Mouse (Mus musculus) small intestine, adult 2 months (tissue): ENCODE results near the gene Foxj1. TPM values are rescaled to one million over a fixed set of nuclear protein-coding genes. Genes with fewer than 3 reads are reported as not detected.
A peak's percentile ranks its signal among the peaks of the same experiment; 100 is the strongest.
"Not testable (repeated sequence)": the region's sequence is repeated elsewhere in the genome, so short reads cannot be mapped to it uniquely, and the experiment has no call there.

ENCODE experiments used
- H3K27ac ChIP-seq: fragments of 200-500 bp; 2 replicates; pipeline ENCODE4 v1.5.1; 2012; ENCODE audit warnings: low read depth, low read length, control low read depth, inconsistent platforms; ENCODE audit not compliant: insufficient read depth
- H3K27me3 ChIP-seq: fragments of 200-500 bp; 2 replicates; pipeline ENCODE4 v1.6.1; 2012; ENCODE audit warnings: mild to moderate bottlenecking, moderate library complexity, low read length, inconsistent platforms; ENCODE audit not compliant: control insufficient read depth, insufficient read depth
- H3K36me3 ChIP-seq: fragments of 200-500 bp; 2 replicates; pipeline ENCODE4 v1.6.1; 2012; ENCODE audit warnings: mild to moderate bottlenecking, low read length, control low read depth, inconsistent platforms; ENCODE audit not compliant: control insufficient read depth, insufficient read depth
- H3K4me1 ChIP-seq: fragments of 200-500 bp; 2 replicates; pipeline ENCODE4 v1.6.1; 2012; ENCODE audit warnings: low read length, inconsistent platforms, mixed read lengths; ENCODE audit not compliant: control insufficient read depth, insufficient read depth, insufficient read length
- H3K4me3 ChIP-seq: fragments of 200-500 bp; 2 replicates; pipeline ENCODE4 v1.5.1; 2012; ENCODE audit warnings: low read depth, mild to moderate bottlenecking, control low read depth, inconsistent platforms, low read length, moderate library complexity
- CTCF ChIP-seq: fragments of 200-500 bp; IDR thresholded peaks from 2 replicates; pipeline ENCODE4 v1.5.1; 2012; ENCODE audit warnings: low read depth, mild to moderate bottlenecking, control low read depth, inconsistent platforms, low read length, moderate library complexity, mixed read lengths; ENCODE audit not compliant: insufficient replicate concordance, insufficient read length; ENCODE audit errors: extremely low read depth
- POLR2A ChIP-seq: fragments of 200-500 bp; IDR thresholded peaks from 2 replicates; pipeline ENCODE4 v1.6.1; 2012; ENCODE audit warnings: low read depth, mild to moderate bottlenecking, control low read depth, inconsistent platforms, low read length, moderate library complexity
- WGBS: fragments of 180-500 bp; shearing (Covaris S2); methylation state at CpG from one replicate; pipeline ENCODE4 v1.1.7; 2018; 5-methylcytosine and 5-hydroxymethylcytosine counted together
- polyA plus RNA-seq: library from polyadenylated mRNA; depleted of rRNA; stranded (reverse); fragments of >200 nt; gene quantifications from 2 replicates; pipeline ENCODE4 v1.2.3, GENCODE M21; 2012; rRNA removed

Foxj1 gene
- 0.17 and 0.19 TPM in 2 replicates for polyA plus RNA-seq

DNA sequence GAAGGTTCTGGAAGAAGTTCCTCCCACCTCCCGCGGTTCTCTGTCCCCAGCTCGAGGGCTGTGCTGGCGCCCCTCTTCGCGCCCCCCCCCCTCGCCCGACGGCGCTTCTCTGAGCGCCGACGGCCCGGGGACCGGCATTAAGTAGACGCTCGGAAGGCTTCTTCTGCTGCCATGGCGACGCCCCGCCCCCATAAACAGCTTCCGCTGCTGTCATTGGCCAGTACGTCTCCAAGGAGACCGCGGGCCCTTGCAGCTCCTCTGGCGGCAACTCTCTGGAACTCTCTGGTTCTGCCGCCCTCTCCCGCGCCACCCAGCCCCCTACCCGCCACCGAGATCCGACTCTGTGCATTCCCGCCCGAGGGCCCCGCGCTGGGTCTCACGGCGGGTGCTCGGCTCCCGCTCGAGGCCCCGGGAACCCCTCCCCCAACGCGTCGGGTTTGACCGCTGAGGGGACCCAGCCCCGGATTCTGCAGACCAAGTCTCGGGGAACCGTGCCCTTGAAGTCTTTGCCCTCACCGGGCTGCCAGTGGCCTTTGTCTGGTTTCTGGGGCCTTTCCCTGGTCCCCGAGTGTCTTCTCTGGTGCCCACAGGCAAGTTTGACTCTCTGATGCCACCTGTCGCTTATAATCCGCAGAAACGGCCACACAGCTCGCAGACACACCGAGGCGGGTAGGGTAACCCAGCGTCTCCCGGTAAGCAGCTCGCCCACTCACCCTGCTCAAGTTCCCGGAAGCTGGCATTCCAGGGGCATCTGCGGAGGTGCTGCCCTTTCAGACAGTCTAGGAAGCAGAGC lies at the start of gene Foxj1:
Foxj1 (minus strand) TSS at position 156 of the 793 bp plus-strand sequence.
- WGBS, result 1% methylated on average over 59 of the region's 61 CpGs
- Histone ChIP-seq H3K36me3 (no peaks in the 10 kb centered on the region), H3K4me3 (peak within 1 kb of the TSS; percentile 87), H3K27me3 (peaks cover 10% of the 10 kb centered on the region), H3K4me1 (peaks cover 8% of the 10 kb centered on the region), H3K27ac (no peak within 1 kb of the TSS)
- TF ChIP-seq CTCF (peak; percentile 40; the same call in 1 of the 2 replicates), POLR2A (no peak)

DNA sequence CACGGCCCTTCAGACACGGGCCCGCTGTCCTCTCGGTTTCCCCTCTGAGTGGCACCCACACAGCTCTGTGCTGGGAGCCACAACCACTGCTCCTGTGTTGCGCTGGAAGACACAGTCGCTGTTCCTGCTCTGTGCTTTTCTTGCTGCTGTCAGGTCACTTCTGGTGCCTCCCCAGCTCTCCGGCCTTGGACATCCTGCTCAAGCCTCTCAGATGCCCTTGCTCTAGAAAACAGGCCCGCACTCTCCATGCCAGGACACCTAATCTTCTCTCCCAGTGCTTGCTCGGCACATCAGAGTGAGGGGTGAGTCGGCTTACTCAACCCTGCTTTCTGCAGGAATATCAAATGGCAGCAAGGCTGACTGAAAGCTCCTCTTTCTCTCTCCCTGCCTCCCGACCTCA lies 49.0 kb upstream of the Foxj1 start:
- WGBS, result 92% methylated on average over 11 of the region's 11 CpGs
- no peaks in the 10 kb centered on the region for H3K4me1 ChIP-seq
- no peaks in the 10 kb centered on the region for H3K36me3 ChIP-seq
- no peak overlapping the region for H3K4me3 ChIP-seq
- TF ChIP-seq POLR2A (no peak), CTCF (no peak)
- H3K27ac ChIP-seq, result no peak overlapping the region
- H3K27me3 ChIP-seq, result no peaks in the 10 kb centered on the region

GRCm38 (mm10) chr11:116383070-116383469 lies 47.9 kb upstream of the Foxj1 start:
- not testable (repeated sequence) for H3K27me3 ChIP-seq, H3K4me1 ChIP-seq, H3K36me3 ChIP-seq, H3K27ac ChIP-seq, H3K4me3 ChIP-seq
- WGBS, result 90% methylated on average over 5 of the region's 5 CpGs

DNA sequence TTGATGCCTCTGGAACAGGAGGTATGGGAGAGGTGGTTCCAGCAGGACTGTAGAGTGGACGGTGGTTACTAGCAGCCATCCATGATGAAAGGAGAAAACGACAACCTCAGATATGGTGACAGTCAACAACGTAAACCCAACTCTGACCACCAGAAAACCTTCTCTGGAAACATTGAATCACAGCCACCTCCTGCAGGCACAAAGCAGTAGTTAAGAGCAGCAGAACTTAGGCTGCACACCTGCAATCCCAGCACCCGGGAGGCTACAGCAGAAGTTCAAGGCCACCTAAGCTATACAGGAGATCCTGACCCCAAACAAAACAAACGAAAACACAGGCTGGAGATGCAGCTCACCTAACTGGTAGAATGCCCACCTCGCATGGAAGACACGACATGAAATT lies 45.6 kb upstream of the Foxj1 start:
- TF ChIP-seq CTCF, result no peak
- TF ChIP-seq POLR2A, result no peak
- Histone ChIP-seq H3K27ac (no peak overlapping the region), H3K27me3 (no peaks in the 10 kb centered on the region), H3K36me3 (no peaks in the 10 kb centered on the region), H3K4me1 (no peaks in the 10 kb centered on the region), H3K4me3 (no peak overlapping the region)
- WGBS, result 89% methylated on average over 7 of the region's 7 CpGs

DNA sequence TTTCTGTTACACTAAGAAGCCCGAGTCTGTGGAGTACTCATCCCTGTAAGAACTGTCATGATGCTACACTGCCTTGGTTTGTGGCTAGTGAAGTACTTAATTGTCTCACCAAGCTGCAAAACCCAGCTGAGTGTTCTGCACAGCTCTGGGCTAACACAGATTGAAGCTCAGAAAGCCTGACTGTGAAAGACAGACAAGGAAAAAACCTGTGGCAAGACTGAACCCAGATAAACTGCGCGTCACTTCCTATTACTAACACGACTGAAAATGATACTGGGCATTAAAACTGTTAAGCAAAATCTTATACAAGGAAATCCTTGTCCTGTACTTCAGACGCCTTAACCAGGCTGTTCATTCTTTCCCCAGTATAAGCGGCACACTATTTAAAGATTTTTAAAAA lies 44.3 kb upstream of the Foxj1 start:
- Histone ChIP-seq H3K36me3 (no peaks in the 10 kb centered on the region), H3K27ac (no peak overlapping the region), H3K4me3 (no peak overlapping the region), H3K27me3 (no peaks in the 10 kb centered on the region), H3K4me1 (no peaks in the 10 kb centered on the region)
- TF ChIP-seq POLR2A (no peak), CTCF (no peak)
- 65% methylated on average over 6 of the region's 6 CpGs for WGBS

DNA sequence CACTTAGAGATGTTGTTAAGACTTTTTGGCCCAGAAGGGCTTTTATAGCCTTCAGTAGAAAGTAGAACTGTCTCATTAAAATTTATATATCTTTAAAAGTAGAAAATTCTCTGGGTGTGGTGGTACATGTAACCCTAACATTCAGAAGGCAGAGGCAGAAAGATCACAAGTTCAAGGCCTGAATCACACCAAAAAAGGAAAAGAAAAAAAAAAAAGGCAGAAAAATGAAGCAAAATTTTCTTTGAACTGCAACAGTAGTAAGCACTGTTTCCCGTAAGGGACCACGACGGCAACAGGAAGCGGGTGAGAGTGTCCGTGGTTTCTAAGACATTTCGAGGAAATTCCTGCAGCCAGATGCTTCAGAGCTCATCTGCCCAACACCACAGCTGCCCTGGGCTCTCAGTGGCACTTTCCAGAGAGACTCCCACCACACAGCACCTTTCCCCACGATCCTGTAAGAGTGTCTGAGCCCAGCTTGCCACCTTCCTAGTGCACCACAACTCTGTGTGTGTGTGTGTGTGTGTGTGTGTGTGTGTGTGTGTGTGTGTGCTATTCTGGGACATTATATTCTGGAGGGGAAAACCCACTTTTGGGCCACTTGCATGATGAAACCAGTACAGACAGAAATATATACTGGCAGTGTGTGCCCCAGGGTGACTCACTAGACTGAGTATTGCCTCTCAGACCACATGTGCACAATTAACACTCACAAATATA lies 41.9 kb upstream of the Foxj1 start:
- no peak overlapping the region for H3K27ac ChIP-seq
- no peak for TF ChIP-seq POLR2A
- no peak for TF ChIP-seq CTCF
- H3K36me3 ChIP-seq, result no peaks in the 10 kb centered on the region
- no peaks in the 10 kb centered on the region for H3K27me3 ChIP-seq
- WGBS, result 63% methylated on average over 7 of the region's 7 CpGs
- H3K4me3 ChIP-seq, result no peak overlapping the region
- no peaks in the 10 kb centered on the region for H3K4me1 ChIP-seq

DNA sequence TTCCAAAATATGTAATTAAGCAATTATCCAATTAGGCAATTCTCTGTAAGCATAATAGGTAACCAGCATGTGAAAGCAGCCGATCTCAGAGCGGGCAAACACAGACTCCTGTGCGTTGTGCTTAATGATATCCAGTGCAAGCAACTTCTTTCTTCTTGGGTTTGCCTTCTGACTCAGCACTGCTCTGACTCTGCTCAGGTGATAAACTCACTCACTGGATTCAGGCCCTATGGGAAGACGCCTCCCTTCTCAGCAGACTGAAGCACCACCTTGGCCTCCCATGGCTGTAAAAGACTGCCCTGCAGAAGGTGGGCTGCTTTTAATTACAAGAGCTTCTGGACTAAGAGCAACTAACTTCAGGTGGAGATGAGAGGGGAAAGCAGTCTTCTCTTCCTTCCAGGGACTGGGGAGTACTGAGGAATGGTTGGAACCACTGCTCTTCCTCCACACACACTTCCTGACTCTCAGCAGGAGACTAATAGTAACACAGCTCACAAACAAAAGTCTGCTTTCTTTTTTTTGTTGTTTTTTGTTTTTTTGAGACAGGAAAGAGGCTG lies 36.8 kb upstream of the Foxj1 start:
- Histone ChIP-seq H3K4me1 (peaks cover 3% of the 10 kb centered on the region; the same call in 1 of the 2 replicates), H3K27me3 (no peaks in the 10 kb centered on the region), H3K4me3 (no peak overlapping the region), H3K36me3 (no peaks in the 10 kb centered on the region), H3K27ac (no peak overlapping the region)
- TF ChIP-seq POLR2A, result no peak
- no peak for TF ChIP-seq CTCF
- 86% methylated on average over 4 of the region's 4 CpGs for WGBS
